Mouse (Mus musculus): ENCODE measurements around the gene Mast4.

The Mast4 gene

GRCm38 (mm10) chr13:103239654-103240053 lies 94.6 kb downstream of the Mast4 start:
- CTCF ChIA-PET: no interaction called here

- CTCF ChIA-PET: no interaction called here
Observed at GRCm38 (mm10) chr13:103238034-103238705, 96.1 kb downstream of the Mast4 start.

GRCm38 (mm10) chr13:103232171-103232570 lies 102.1 kb downstream of the Mast4 start:
- CTCF ChIA-PET: no interaction called here

- CTCF ChIA-PET: no interaction called here
Observed at GRCm38 (mm10) chr13:103229069-103229468, 105.2 kb downstream of the Mast4 start.

GRCm38 (mm10) chr13:103225895-103226815 lies 108.1 kb downstream of the Mast4 start:
- CTCF ChIA-PET: no interaction called here

- CTCF ChIA-PET: no interaction called here
Observed at GRCm38 (mm10) chr13:103225217-103225894, 108.9 kb downstream of the Mast4 start.

- CTCF ChIA-PET: no interaction called here
Observed at GRCm38 (mm10) chr13:103220479-103221064, 113.7 kb downstream of the Mast4 start.

- CTCF ChIA-PET: no interaction called here
Observed at GRCm38 (mm10) chr13:103219999-103220398, 114.3 kb downstream of the Mast4 start.

- CTCF ChIA-PET: no interaction called here
Observed at GRCm38 (mm10) chr13:103217486-103217885, 116.8 kb downstream of the Mast4 start.

- CTCF ChIA-PET: interaction anchor here (0.6 kb wide), 1 partner anchor 15 kb away, joined by 4 read pairs; no protein-coding TSS in a partner anchor
Observed at GRCm38 (mm10) chr13:103214506-103214905, 119.8 kb downstream of the Mast4 start.

GRCm38 (mm10) chr13:103211953-103212352 lies 122.3 kb downstream of the Mast4 start:
- CTCF ChIA-PET: no interaction called here

GRCm38 (mm10) chr13:103211501-103211941 lies 122.8 kb downstream of the Mast4 start:
- CTCF ChIA-PET: no interaction called here

- CTCF ChIA-PET: no interaction called here
Observed at GRCm38 (mm10) chr13:103210746-103211145, 123.6 kb downstream of the Mast4 start.

- CTCF ChIA-PET: no interaction called here
Observed at GRCm38 (mm10) chr13:103207199-103207598, 127.1 kb downstream of the Mast4 start.

- CTCF ChIA-PET: no interaction called here
Observed at GRCm38 (mm10) chr13:103206644-103207043, 127.7 kb downstream of the Mast4 start.

GRCm38 (mm10) chr13:103205191-103205590 lies 129.1 kb downstream of the Mast4 start:
- CTCF ChIA-PET: no interaction called here

GRCm38 (mm10) chr13:103203376-103203895 lies 130.9 kb downstream of the Mast4 start:
- CTCF ChIA-PET: no interaction called here

GRCm38 (mm10) chr13:103201016-103201760 lies 133.1 kb downstream of the Mast4 start:
- CTCF ChIA-PET: no interaction called here

GRCm38 (mm10) chr13:103199823-103200660 lies 134.3 kb downstream of the Mast4 start:
- CTCF ChIA-PET: interaction anchor here (0.6 kb wide), 1 partner anchor 14 kb away, joined by 4 read pairs; no protein-coding TSS in a partner anchor

Measured in spleen, embryonic (tissue).